Mouse (Mus musculus): ENCODE data around the gene Lhx2. TPM values are rescaled to one million over a fixed set of nuclear protein-coding genes. Genes with fewer than 3 reads are reported as not detected.

Lhx2 gene
- polyA plus RNA-seq, 1 experiment from 2014 or later: 11.0 TPM

- Histone ChIP-seq H3K9me3 (ENCODE audit: control insufficient read depth, low read length) (no peaks in the 10 kb centered on the region), H3K4me3 (ENCODE audit: low read depth, low read length) (no peak overlapping the region; the same call in 1 of the 2 replicates), H3K36me3 (ENCODE audit: control insufficient read depth, insufficient read depth, low read length) (no peaks in the 10 kb centered on the region), H3K9ac (ENCODE audit: low read depth, low read length) (no peak overlapping the region), H3K4me2 (peak overlapping the region; percentile 62), H3K27ac (ENCODE audit: low read depth, low read length) (no peak overlapping the region), H3K4me1 (replicated peaks; ENCODE audit: control insufficient read depth, insufficient read depth, low read length) (peaks cover 5% of the 10 kb centered on the region), H3K27me3 (replicated peaks; ENCODE audit: control insufficient read depth, insufficient read depth, low read length) (peaks cover 100% of the 10 kb centered on the region)
- DNase-seq (ENCODE audit: low spot score): no peak
- ATAC-seq (replicated peaks; ENCODE audit: low FRiP score): no peak
- WGBS: 8% methylated on average over 12 of the region's 12 CpGs
Observed at GRCm38 (mm10) chr2:38349447-38350350, 10.6 kb downstream of the Lhx2 start.

GRCm38 (mm10) chr2:38350386-38350785 lies 11.3 kb downstream of the Lhx2 start:
- DNase-seq (ENCODE audit: low spot score) (no peak), ATAC-seq (replicated peaks; ENCODE audit: low FRiP score) (0 out of 2 replicates have a peak, but pooled peaks have one; percentile 13)
- peaks cover 5% of the 10 kb centered on the region for H3K4me1 ChIP-seq (replicated peaks; ENCODE audit: control insufficient read depth, insufficient read depth, low read length)
- peak overlapping the region; percentile 47 for H3K4me3 ChIP-seq (ENCODE audit: low read depth, low read length)
- no peaks in the 10 kb centered on the region for H3K9me3 ChIP-seq (ENCODE audit: control insufficient read depth, low read length)
- WGBS: 2% methylated on average over 13 of the region's 13 CpGs
- peaks cover 100% of the 10 kb centered on the region for H3K27me3 ChIP-seq (replicated peaks; ENCODE audit: control insufficient read depth, insufficient read depth, low read length)
- H3K4me2 ChIP-seq: peak overlapping the region; percentile 62
- H3K27ac ChIP-seq (ENCODE audit: low read depth, low read length): peak overlapping the region; percentile 32; the same call in 1 of the 2 replicates
- 0 out of 2 replicates have a peak overlapping the region, but pooled peaks have one; percentile 30 for H3K9ac ChIP-seq (ENCODE audit: low read depth, low read length)
- H3K36me3 ChIP-seq (ENCODE audit: control insufficient read depth, insufficient read depth, low read length): no peaks in the 10 kb centered on the region

- Histone ChIP-seq H3K4me1 (replicated peaks; ENCODE audit: control insufficient read depth, insufficient read depth, low read length) (peaks cover 5% of the 10 kb centered on the region), H3K9ac (ENCODE audit: low read depth, low read length) (no peak overlapping the region), H3K36me3 (ENCODE audit: control insufficient read depth, insufficient read depth, low read length) (no peaks in the 10 kb centered on the region), H3K4me3 (ENCODE audit: low read depth, low read length) (peak overlapping the region; percentile 47), H3K4me2 (peak overlapping the region; percentile 62), H3K27me3 (replicated peaks; ENCODE audit: control insufficient read depth, insufficient read depth, low read length) (peaks cover 100% of the 10 kb centered on the region), H3K9me3 (ENCODE audit: control insufficient read depth, low read length) (no peaks in the 10 kb centered on the region), H3K27ac (ENCODE audit: low read depth, low read length) (peak overlapping the region; percentile 32; the same call in 1 of the 2 replicates)
- peak; percentile 78 for DNase-seq (ENCODE audit: low spot score)
- under 1% methylated on average over 33 of the region's 37 CpGs for WGBS
- peak; percentile 80 for ATAC-seq (replicated peaks; ENCODE audit: low FRiP score)
Observed at GRCm38 (mm10) chr2:38350796-38351195, 11.7 kb downstream of the Lhx2 start.

- Histone ChIP-seq H3K27ac (ENCODE audit: low read depth, low read length) (peak overlapping the region; percentile 65), H3K4me3 (ENCODE audit: low read depth, low read length) (peak overlapping the region; percentile 47), H3K4me2 (peak overlapping the region; percentile 62), H3K27me3 (replicated peaks; ENCODE audit: control insufficient read depth, insufficient read depth, low read length) (peaks cover 100% of the 10 kb centered on the region), H3K9ac (ENCODE audit: low read depth, low read length) (peak overlapping the region; percentile 46), H3K4me1 (replicated peaks; ENCODE audit: control insufficient read depth, insufficient read depth, low read length) (peaks cover 5% of the 10 kb centered on the region), H3K9me3 (ENCODE audit: control insufficient read depth, low read length) (no peaks in the 10 kb centered on the region), H3K36me3 (ENCODE audit: control insufficient read depth, insufficient read depth, low read length) (no peaks in the 10 kb centered on the region)
- no peak for ATAC-seq (replicated peaks; ENCODE audit: low FRiP score)
- 2% methylated on average over 56 of the region's 57 CpGs for WGBS
- DNase-seq (ENCODE audit: low spot score): no peak
Observed at GRCm38 (mm10) chr2:38351641-38352320, 12.7 kb downstream of the Lhx2 start.

- ATAC-seq (replicated peaks; ENCODE audit: low FRiP score): no peak
- H3K27me3 ChIP-seq (replicated peaks; ENCODE audit: control insufficient read depth, insufficient read depth, low read length): peaks cover 100% of the 10 kb centered on the region
- H3K4me1 ChIP-seq (replicated peaks; ENCODE audit: control insufficient read depth, insufficient read depth, low read length): peaks cover 5% of the 10 kb centered on the region
- H3K27ac ChIP-seq (ENCODE audit: low read depth, low read length): peak overlapping the region; percentile 65; the same call in 1 of the 2 replicates
- H3K4me2 ChIP-seq: peak overlapping the region; percentile 62
- DNase-seq (ENCODE audit: low spot score): no peak
- WGBS: 3% methylated on average over 21 of the region's 21 CpGs
- H3K36me3 ChIP-seq (ENCODE audit: control insufficient read depth, insufficient read depth, low read length): no peaks in the 10 kb centered on the region
- H3K4me3 ChIP-seq (ENCODE audit: low read depth, low read length): peak overlapping the region; percentile 47
- no peaks in the 10 kb centered on the region for H3K9me3 ChIP-seq (ENCODE audit: control insufficient read depth, low read length)
- H3K9ac ChIP-seq (ENCODE audit: low read depth, low read length): peak overlapping the region; percentile 46
Observed at GRCm38 (mm10) chr2:38352321-38353007, 13.4 kb downstream of the Lhx2 start.

GRCm38 (mm10) chr2:38353008-38353379 lies 13.9 kb downstream of the Lhx2 start:
- Histone ChIP-seq H3K4me2 (peak overlapping the region; percentile 62), H3K9ac (ENCODE audit: low read depth, low read length) (peak overlapping the region; percentile 46)

GRCm38 (mm10) chr2:38353664-38354063 lies 14.6 kb downstream of the Lhx2 start:
- H3K4me2 ChIP-seq: peak overlapping the region; percentile 62
- ATAC-seq (replicated peaks; ENCODE audit: low FRiP score) (no peak), DNase-seq (ENCODE audit: low spot score) (no peak)
- no peak overlapping the region for H3K27ac ChIP-seq (ENCODE audit: low read depth, low read length)
- H3K9me3 ChIP-seq (ENCODE audit: control insufficient read depth, low read length): no peaks in the 10 kb centered on the region
- 16% methylated on average over 4 of the region's 4 CpGs for WGBS
- H3K4me3 ChIP-seq (ENCODE audit: low read depth, low read length): peak overlapping the region; percentile 47
- H3K36me3 ChIP-seq (ENCODE audit: control insufficient read depth, insufficient read depth, low read length): no peaks in the 10 kb centered on the region
- peak overlapping the region; percentile 46; the same call in 1 of the 2 replicates for H3K9ac ChIP-seq (ENCODE audit: low read depth, low read length)
- peaks cover 8% of the 10 kb centered on the region for H3K4me1 ChIP-seq (replicated peaks; ENCODE audit: control insufficient read depth, insufficient read depth, low read length)
- peaks cover 100% of the 10 kb centered on the region for H3K27me3 ChIP-seq (replicated peaks; ENCODE audit: control insufficient read depth, insufficient read depth, low read length)

More at GRCm38 (mm10) chr2:38353008-38353379, 13.9 kb downstream of the Lhx2 start:
- Histone ChIP-seq H3K36me3 (ENCODE audit: control insufficient read depth, insufficient read depth, low read length) (no peaks in the 10 kb centered on the region), H3K27me3 (replicated peaks; ENCODE audit: control insufficient read depth, insufficient read depth, low read length) (peaks cover 100% of the 10 kb centered on the region), H3K27ac (ENCODE audit: low read depth, low read length) (no peak overlapping the region; the same call in 1 of the 2 replicates), H3K9me3 (ENCODE audit: control insufficient read depth, low read length) (no peaks in the 10 kb centered on the region), H3K4me1 (replicated peaks; ENCODE audit: control insufficient read depth, insufficient read depth, low read length) (peaks cover 8% of the 10 kb centered on the region), H3K4me3 (ENCODE audit: low read depth, low read length) (peak overlapping the region; percentile 47)
- no peak for DNase-seq (ENCODE audit: low spot score)
- ATAC-seq (replicated peaks; ENCODE audit: low FRiP score): no peak
- WGBS: 8% methylated on average over 10 of the region's 10 CpGs

GRCm38 (mm10) chr2:38354179-38354716 lies 15.2 kb downstream of the Lhx2 start:
- peak overlapping the region; percentile 47 for H3K4me3 ChIP-seq (ENCODE audit: low read depth, low read length)
- H3K9me3 ChIP-seq (ENCODE audit: control insufficient read depth, low read length): no peaks in the 10 kb centered on the region
- peak overlapping the region; percentile 31; the same call in 1 of the 2 replicates for H3K9ac ChIP-seq (ENCODE audit: low read depth, low read length)
- H3K4me1 ChIP-seq (replicated peaks; ENCODE audit: control insufficient read depth, insufficient read depth, low read length): peaks cover 8% of the 10 kb centered on the region
- H3K4me2 ChIP-seq: peak overlapping the region; percentile 62
- no peaks in the 10 kb centered on the region for H3K36me3 ChIP-seq (ENCODE audit: control insufficient read depth, insufficient read depth, low read length)
- WGBS: 4% methylated on average over 22 of the region's 22 CpGs
- peaks cover 100% of the 10 kb centered on the region for H3K27me3 ChIP-seq (replicated peaks; ENCODE audit: control insufficient read depth, insufficient read depth, low read length)
- ATAC-seq (replicated peaks; ENCODE audit: low FRiP score) (no peak), DNase-seq (ENCODE audit: low spot score) (no peak)
- no peak overlapping the region for H3K27ac ChIP-seq (ENCODE audit: low read depth, low read length)

Measured in liver, embryonic 11.5 days (tissue).